Mouse (Mus musculus) bone marrow macrophage, adult 2 months (primary cell): ENCODE results near the gene Psmb2.
A peak's percentile ranks its signal among the peaks of the same experiment; 100 is the strongest.

Experiments used
- CTCF ChIP-seq: IDR thresholded peaks from 2 replicates; pipeline ENCODE4 v1.5.1; 2012; ENCODE audit warnings: low read depth, mild to moderate bottlenecking, low read length, moderate library complexity
- POLR2A ChIP-seq: IDR thresholded peaks from 2 replicates; pipeline ENCODE4 v1.6.1; 2012; ENCODE audit warnings: mild to moderate bottlenecking, low read depth, low read length, borderline replicate concordance

- TF ChIP-seq CTCF (peak; percentile 70), POLR2A (no peak)
Observed at GRCm38 (mm10) chr4:126741448-126741847, 64.0 kb downstream of the Psmb2 start.
